Mouse (Mus musculus) hindbrain, embryonic 12.5 days (tissue): ENCODE measurements around the gene Cyp24a1. TPM values are rescaled to one million over a fixed set of nuclear protein-coding genes. Genes with fewer than 3 reads are reported as not detected.

Experiments used
- ATAC-seq: fragments of 200-750 bp; cut with Nextera tagmentation; 2 replicates; pipeline ENCODE4 v1.8.0; 2017; ENCODE audit warnings: moderate TSS enrichment; ENCODE audit not compliant: low FRiP score
- H3K27ac ChIP-seq: fragments of 300-500 bp; sonication (generic); 2 replicates; pipeline ENCODE4 v1.5.1; 2016; ENCODE audit warnings: mild to moderate bottlenecking
- H3K27me3 ChIP-seq: fragments of 300-500 bp; sonication (generic); 2 replicates; pipeline ENCODE4 v1.6.1; 2016; ENCODE audit warnings: mild to moderate bottlenecking
- H3K36me3 ChIP-seq: fragments of 300-500 bp; sonication (generic); 2 replicates; pipeline ENCODE4 v1.6.1; 2016; ENCODE audit warnings: mild to moderate bottlenecking
- H3K4me1 ChIP-seq: fragments of 300-500 bp; sonication (generic); 2 replicates; pipeline ENCODE4 v1.6.1; 2016
- H3K4me2 ChIP-seq: fragments of 300-500 bp; sonication (generic); replicated peaks from 2 replicates; pipeline ENCODE4 v1.6.1; 2016; ENCODE audit warnings: mild to moderate bottlenecking
- H3K4me3 ChIP-seq: fragments of 300-500 bp; sonication (generic); 2 replicates; pipeline ENCODE4 v1.5.1; 2016; ENCODE audit warnings: mild to moderate bottlenecking
- H3K9ac ChIP-seq: fragments of 300-500 bp; sonication (generic); 2 replicates; pipeline ENCODE4 v1.6.1; 2016; ENCODE audit warnings: mild to moderate bottlenecking, moderate library complexity
- H3K9me3 ChIP-seq: fragments of 300-500 bp; sonication (generic); replicated peaks from 2 replicates; pipeline ENCODE4 v1.6.1; 2016; ENCODE audit warnings: mild to moderate bottlenecking
- WGBS: fragments of 180-500 bp; shearing (Covaris S2); methylation state at CpG from one replicate; pipeline ENCODE4 v1.1.7; 2016; 5-methylcytosine and 5-hydroxymethylcytosine counted together
- polyA plus RNA-seq: library from polyadenylated mRNA; unstranded; fragments of >200 nt; fragmentation: Nextera tagmentation; extraction: Ambion mirVana; gene quantifications from 2 replicates; pipeline ENCODE4 v1.2.1, GENCODE M21; 2016

Cyp24a1 gene
- 0.10 TPM in 1 of 2 replicates, not detected in the other for polyA plus RNA-seq

GRCm38 (mm10) chr2:170497091-170497566 lies at the start of gene Cyp24a1:
TSS of gene Cyp24a1 (minus strand) at chr2:170497145.
- Histone ChIP-seq H3K4me3 (peak within 1 kb of the TSS; percentile 31), H3K27ac (no peak within 1 kb of the TSS), H3K9me3 (no peaks in the 10 kb centered on the region), H3K36me3 (no peaks in the 10 kb centered on the region), H3K4me1 (peaks cover 20% of the 10 kb centered on the region), H3K4me2 (peak within 1 kb of the TSS; percentile 52), H3K9ac (no peak within 1 kb of the TSS), H3K27me3 (peaks cover 75% of the 10 kb centered on the region)
- under 1% methylated on average over 36 of the region's 36 CpGs for WGBS
- 0 out of 2 replicates have a peak, but pooled peaks have one; percentile 13 for ATAC-seq

- Histone ChIP-seq H3K36me3 (no peaks in the 10 kb centered on the region), H3K9ac (no peak overlapping the region), H3K27me3 (no peaks in the 10 kb centered on the region), H3K4me2 (no peak overlapping the region), H3K4me1 (peaks cover 12% of the 10 kb centered on the region), H3K4me3 (no peak overlapping the region), H3K9me3 (no peaks in the 10 kb centered on the region), H3K27ac (no peak overlapping the region)
- no peak for ATAC-seq
- whole genome bisulfite sequencing, result 61% methylated on average over 4 of the region's 4 CpGs
Measured at GRCm38 (mm10) chr2:170545745-170546144, 48.8 kb upstream of the Cyp24a1 start.

GRCm38 (mm10) chr2:170544950-170545349 lies 48.0 kb upstream of the Cyp24a1 start:
- Histone ChIP-seq H3K9me3 (no peaks in the 10 kb centered on the region), H3K4me1 (peaks cover 12% of the 10 kb centered on the region), H3K9ac (no peak overlapping the region), H3K27me3 (no peaks in the 10 kb centered on the region), H3K4me2 (no peak overlapping the region), H3K27ac (no peak overlapping the region), H3K36me3 (no peaks in the 10 kb centered on the region), H3K4me3 (no peak overlapping the region)
- WGBS, result 88% methylated on average over 7 of the region's 7 CpGs
- no peak for ATAC-seq

GRCm38 (mm10) chr2:170544159-170544558 lies 47.2 kb upstream of the Cyp24a1 start:
- H3K9ac ChIP-seq, result no peak overlapping the region
- H3K27me3 ChIP-seq, result no peaks in the 10 kb centered on the region
- WGBS, result 91% methylated on average over 3 of the region's 3 CpGs
- H3K36me3 ChIP-seq, result no peaks in the 10 kb centered on the region
- H3K27ac ChIP-seq, result no peak overlapping the region
- peaks cover 12% of the 10 kb centered on the region for H3K4me1 ChIP-seq
- no peak for ATAC-seq
- no peaks in the 10 kb centered on the region for H3K9me3 ChIP-seq
- no peak overlapping the region for H3K4me3 ChIP-seq
- H3K4me2 ChIP-seq, result no peak overlapping the region

- 80% methylated on average over 5 of the region's 5 CpGs for WGBS
- Histone ChIP-seq H3K9ac (no peak overlapping the region), H3K27ac (no peak overlapping the region), H3K36me3 (no peaks in the 10 kb centered on the region), H3K27me3 (no peaks in the 10 kb centered on the region), H3K4me3 (no peak overlapping the region), H3K4me2 (no peak overlapping the region), H3K4me1 (peaks cover 12% of the 10 kb centered on the region), H3K9me3 (no peaks in the 10 kb centered on the region)
- ATAC-seq, result no peak
Measured at GRCm38 (mm10) chr2:170543625-170544024, 46.7 kb upstream of the Cyp24a1 start.

GRCm38 (mm10) chr2:170539211-170539610 lies 42.3 kb upstream of the Cyp24a1 start:
- Histone ChIP-seq H3K27ac (no peak overlapping the region), H3K9ac (no peak overlapping the region), H3K9me3 (no peaks in the 10 kb centered on the region), H3K4me2 (no peak overlapping the region), H3K4me3 (no peak overlapping the region), H3K36me3 (no peaks in the 10 kb centered on the region), H3K4me1 (no peaks in the 10 kb centered on the region), H3K27me3 (no peaks in the 10 kb centered on the region)
- WGBS, result 86% methylated on average over 9 of the region's 9 CpGs
- ATAC-seq, result no peak

GRCm38 (mm10) chr2:170535841-170536240 lies 38.9 kb upstream of the Cyp24a1 start:
- H3K27ac ChIP-seq, result no peak overlapping the region
- no peak overlapping the region for H3K4me2 ChIP-seq
- no peak overlapping the region for H3K4me3 ChIP-seq
- ATAC-seq, result no peak
- no peak overlapping the region for H3K9ac ChIP-seq
- H3K36me3 ChIP-seq, result no peaks in the 10 kb centered on the region
- H3K27me3 ChIP-seq, result no peaks in the 10 kb centered on the region
- no peaks in the 10 kb centered on the region for H3K9me3 ChIP-seq
- H3K4me1 ChIP-seq, result no peaks in the 10 kb centered on the region

- WGBS, result 95% methylated on average over 11 of the region's 11 CpGs
- H3K9ac ChIP-seq, result no peak overlapping the region
- no peaks in the 10 kb centered on the region for H3K4me1 ChIP-seq
- no peaks in the 10 kb centered on the region for H3K9me3 ChIP-seq
- no peaks in the 10 kb centered on the region for H3K27me3 ChIP-seq
- no peak for ATAC-seq
- H3K36me3 ChIP-seq, result no peaks in the 10 kb centered on the region
- no peak overlapping the region for H3K4me2 ChIP-seq
- H3K4me3 ChIP-seq, result no peak overlapping the region
- no peak overlapping the region for H3K27ac ChIP-seq
Measured at GRCm38 (mm10) chr2:170534803-170535174, 37.8 kb upstream of the Cyp24a1 start.

- no peak for ATAC-seq
- Histone ChIP-seq H3K27me3 (no peaks in the 10 kb centered on the region), H3K4me2 (no peak overlapping the region), H3K4me1 (no peaks in the 10 kb centered on the region), H3K4me3 (no peak overlapping the region), H3K36me3 (no peaks in the 10 kb centered on the region), H3K9ac (no peak overlapping the region), H3K9me3 (no peaks in the 10 kb centered on the region), H3K27ac (no peak overlapping the region)
- 60% methylated on average over 12 of the region's 12 CpGs for WGBS
Measured at GRCm38 (mm10) chr2:170534116-170534802, 37.3 kb upstream of the Cyp24a1 start.

- H3K36me3 ChIP-seq, result no peaks in the 10 kb centered on the region
- H3K9me3 ChIP-seq, result no peaks in the 10 kb centered on the region
- H3K4me1 ChIP-seq, result no peaks in the 10 kb centered on the region
- H3K27me3 ChIP-seq, result no peaks in the 10 kb centered on the region
- 95% methylated on average over 3 of the region's 3 CpGs for WGBS
- H3K4me3 ChIP-seq, result no peak overlapping the region
- no peak overlapping the region for H3K9ac ChIP-seq
- no peak overlapping the region for H3K4me2 ChIP-seq
- no peak for ATAC-seq
- no peak overlapping the region for H3K27ac ChIP-seq
Measured at GRCm38 (mm10) chr2:170530256-170530655, 33.3 kb upstream of the Cyp24a1 start.

- Histone ChIP-seq H3K4me3 (no peak overlapping the region), H3K4me1 (no peaks in the 10 kb centered on the region), H3K36me3 (no peaks in the 10 kb centered on the region), H3K9me3 (no peaks in the 10 kb centered on the region), H3K9ac (no peak overlapping the region), H3K4me2 (no peak overlapping the region), H3K27ac (no peak overlapping the region), H3K27me3 (no peaks in the 10 kb centered on the region)
- ATAC-seq, result no peak
- WGBS, result 86% methylated on average over 7 of the region's 7 CpGs
Measured at GRCm38 (mm10) chr2:170529766-170530165, 32.8 kb upstream of the Cyp24a1 start.

GRCm38 (mm10) chr2:170528061-170528460 lies 31.1 kb upstream of the Cyp24a1 start:
- no peaks in the 10 kb centered on the region for H3K4me1 ChIP-seq
- H3K36me3 ChIP-seq, result no peaks in the 10 kb centered on the region
- no peak overlapping the region for H3K4me2 ChIP-seq
- no peaks in the 10 kb centered on the region for H3K9me3 ChIP-seq
- no peaks in the 10 kb centered on the region for H3K27me3 ChIP-seq
- no peak overlapping the region for H3K4me3 ChIP-seq
- 85% methylated on average over 16 of the region's 16 CpGs for WGBS
- H3K9ac ChIP-seq, result no peak overlapping the region
- no peak overlapping the region for H3K27ac ChIP-seq
- ATAC-seq, result no peak

GRCm38 (mm10) chr2:170526513-170526912 lies 29.6 kb upstream of the Cyp24a1 start:
- ATAC-seq, result no peak
- Histone ChIP-seq H3K27ac (no peak overlapping the region), H3K9me3 (no peaks in the 10 kb centered on the region), H3K9ac (no peak overlapping the region), H3K36me3 (no peaks in the 10 kb centered on the region), H3K4me1 (no peaks in the 10 kb centered on the region), H3K4me2 (no peak overlapping the region), H3K4me3 (no peak overlapping the region), H3K27me3 (no peaks in the 10 kb centered on the region)
- WGBS, result 91% methylated on average over 8 of the region's 8 CpGs
